Mouse (Mus musculus): ENCODE measurements around the gene Enpp3.
A peak's percentile ranks its signal among the peaks of the same experiment; 100 is the strongest.
"Not testable (repeated sequence)": the region's sequence is repeated elsewhere in the genome, so short reads cannot be mapped to it uniquely, and the experiment has no call there.

Enpp3 gene

GRCm38 (mm10) chr10:24823265-24823664 lies 19.4 kb downstream of the Enpp3 start:
- no peak for DNase-seq (ENCODE audit: low read depth, low spot score)

GRCm38 (mm10) chr10:24822842-24823241 lies 19.8 kb downstream of the Enpp3 start:
- no peak for DNase-seq (ENCODE audit: low read depth, low spot score)

GRCm38 (mm10) chr10:24821990-24822676 lies 20.5 kb downstream of the Enpp3 start:
- no peak for DNase-seq (ENCODE audit: low read depth, low spot score)

- no peak for DNase-seq (ENCODE audit: low read depth, low spot score)
Measured at GRCm38 (mm10) chr10:24819526-24819925, 23.1 kb downstream of the Enpp3 start.

GRCm38 (mm10) chr10:24810639-24811038 lies 32.0 kb downstream of the Enpp3 start:
- DNase-seq (ENCODE audit: low read depth, low spot score) = no peak

- no peak for DNase-seq (ENCODE audit: low read depth, low spot score)
Measured at GRCm38 (mm10) chr10:24806756-24807155, 35.9 kb downstream of the Enpp3 start.

- DNase-seq (ENCODE audit: low read depth, low spot score) = no peak
Measured at GRCm38 (mm10) chr10:24805876-24806275, 36.7 kb downstream of the Enpp3 start.

GRCm38 (mm10) chr10:24805173-24805572 lies 37.5 kb downstream of the Enpp3 start:
- no peak for DNase-seq (ENCODE audit: low read depth, low spot score)

GRCm38 (mm10) chr10:24802742-24803244 lies 39.8 kb downstream of the Enpp3 start:
- DNase-seq (ENCODE audit: low read depth, low spot score) = not testable (repeated sequence)

GRCm38 (mm10) chr10:24801796-24802195 lies 40.8 kb downstream of the Enpp3 start:
- no peak for DNase-seq (ENCODE audit: low read depth, low spot score)

- DNase-seq (ENCODE audit: low read depth, low spot score) = peak; percentile 15
Measured at GRCm38 (mm10) chr10:24797246-24797645, 45.4 kb downstream of the Enpp3 start.

GRCm38 (mm10) chr10:24792756-24793155 lies 49.9 kb downstream of the Enpp3 start:
- no peak for DNase-seq (ENCODE audit: low read depth, low spot score)

GRCm38 (mm10) chr10:24789747-24790545 lies 52.7 kb downstream of the Enpp3 start:
- no peak for DNase-seq (ENCODE audit: low read depth, low spot score)

- DNase-seq (ENCODE audit: low read depth, low spot score) = no peak
Measured at GRCm38 (mm10) chr10:24785345-24785744, 57.3 kb downstream of the Enpp3 start.

GRCm38 (mm10) chr10:24784624-24785276 lies 57.9 kb downstream of the Enpp3 start:
- no peak for DNase-seq (ENCODE audit: low read depth, low spot score)

- no peak for DNase-seq (ENCODE audit: low read depth, low spot score)
Measured at GRCm38 (mm10) chr10:24783946-24784345, 58.7 kb downstream of the Enpp3 start.

GRCm38 (mm10) chr10:24778643-24779020 lies 64.0 kb downstream of the Enpp3 start:
- DNase-seq (ENCODE audit: low read depth, low spot score) = no peak

GRCm38 (mm10) chr10:24777916-24778642 lies 64.5 kb downstream of the Enpp3 start:
- no peak for DNase-seq (ENCODE audit: low read depth, low spot score)

GRCm38 (mm10) chr10:24769496-24769895 lies 73.1 kb downstream of the Enpp3 start:
- no peak for DNase-seq (ENCODE audit: low read depth, low spot score)

- no peak for DNase-seq (ENCODE audit: low read depth, low spot score)
Measured at GRCm38 (mm10) chr10:24767695-24768094, 74.9 kb downstream of the Enpp3 start.

GRCm38 (mm10) chr10:24766061-24766460 lies 76.6 kb downstream of the Enpp3 start:
- DNase-seq (ENCODE audit: low read depth, low spot score) = no peak
